Mouse (Mus musculus): ENCODE data around the gene Renbp. TPM values are rescaled to one million over a fixed set of nuclear protein-coding genes. Genes with fewer than 3 reads are reported as not detected.
A peak's percentile ranks its signal among the peaks of the same experiment; 100 is the strongest.

The Renbp gene
- polyA plus RNA-seq (2015; fragmentation: Nextera tagmentation; extraction: Ambion mirVana) = 10.9 and 11.1 TPM in 2 replicates

- no peak within 1 kb of the TSS for H3K4me3 ChIP-seq
- no peak within 1 kb of the TSS for H3K4me2 ChIP-seq
- H3K9ac ChIP-seq = no peak within 1 kb of the TSS
- H3K9me3 ChIP-seq = no peaks in the 10 kb centered on the region
- H3K27me3 ChIP-seq (replicated peaks) = no peaks in the 10 kb centered on the region
- H3K36me3 ChIP-seq (replicated peaks) = no peaks in the 10 kb centered on the region
- no peak within 1 kb of the TSS for H3K27ac ChIP-seq
- 40% methylated on average over 17 of the region's 17 CpGs for WGBS
- no peaks in the 10 kb centered on the region for H3K4me1 ChIP-seq
- no peak; the same call in 1 of the 2 replicates for ATAC-seq (replicated peaks)
These were observed at the start of gene Renbp for GRCm38 (mm10) chrX:73930402-73931062. Gene Renbp (minus strand): TSS chrX:73930850.

DNA sequence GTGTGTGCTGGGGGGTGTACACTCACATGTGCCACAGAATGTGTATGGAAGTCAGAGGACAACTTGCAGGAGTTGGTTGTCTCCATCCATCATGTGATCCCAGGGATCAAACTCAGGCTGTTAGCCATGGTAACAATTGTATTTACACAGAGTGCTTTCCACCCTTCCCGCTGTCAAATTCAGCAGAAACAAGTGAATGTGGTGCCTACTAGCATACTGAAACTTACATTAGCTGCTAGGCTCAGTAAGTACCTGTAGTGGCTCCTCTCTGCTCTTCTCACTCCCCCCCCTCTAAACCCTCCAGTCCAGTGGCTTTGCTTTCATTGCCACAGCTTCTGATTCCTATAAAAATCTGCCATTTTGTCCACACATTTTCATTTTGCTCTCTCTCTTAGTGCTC is 47.1 kb upstream of the Renbp start:
- no peak overlapping the region for H3K4me2 ChIP-seq
- H3K36me3 ChIP-seq (replicated peaks) = no peaks in the 10 kb centered on the region
- H3K9me3 ChIP-seq = no peaks in the 10 kb centered on the region
- no peak for ATAC-seq (replicated peaks)
- no peak overlapping the region for H3K27ac ChIP-seq
- no peaks in the 10 kb centered on the region for H3K4me1 ChIP-seq
- H3K9ac ChIP-seq = no peak overlapping the region
- WGBS = 64% methylated on average over 1 of the region's 1 CpGs
- no peak overlapping the region for H3K4me3 ChIP-seq
- H3K27me3 ChIP-seq (replicated peaks) = no peaks in the 10 kb centered on the region

- H3K9ac ChIP-seq = no peak overlapping the region
These were observed 45.6 kb upstream of the Renbp start for GRCm38 (mm10) chrX:73976283-73976682.

DNA sequence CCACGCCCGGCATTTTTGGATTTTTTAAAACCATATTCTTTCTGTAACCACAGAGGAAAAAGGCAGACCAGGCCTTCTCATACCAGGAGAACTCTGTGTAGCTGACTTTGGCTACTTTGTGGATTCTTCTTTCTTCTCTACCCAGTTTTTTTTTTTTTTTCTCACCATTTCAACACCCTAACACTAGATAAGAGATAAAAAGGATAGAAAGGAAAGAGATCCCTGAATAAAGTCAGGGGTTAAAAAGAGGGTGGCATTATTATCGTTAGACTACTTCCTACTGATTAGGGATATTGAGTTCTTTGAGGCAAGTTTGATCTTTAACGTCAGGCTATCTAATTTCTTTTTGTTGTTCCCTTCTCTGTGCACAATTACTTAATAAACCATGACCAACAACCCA is 42.1 kb upstream of the Renbp start:
- Histone ChIP-seq H3K9me3 (no peaks in the 10 kb centered on the region), H3K27ac (no peak overlapping the region), H3K36me3 (replicated peaks) (no peaks in the 10 kb centered on the region), H3K4me2 (no peak overlapping the region), H3K9ac (no peak overlapping the region), H3K27me3 (replicated peaks) (no peaks in the 10 kb centered on the region), H3K4me1 (no peaks in the 10 kb centered on the region), H3K4me3 (no peak overlapping the region)
- no peak for ATAC-seq (replicated peaks)
- 81% methylated on average over 4 of the region's 4 CpGs for WGBS

More at GRCm38 (mm10) chrX:73976283-73976682, 45.6 kb upstream of the Renbp start:
- Histone ChIP-seq H3K4me1 (no peaks in the 10 kb centered on the region), H3K36me3 (replicated peaks) (no peaks in the 10 kb centered on the region), H3K27ac (no peak overlapping the region), H3K27me3 (replicated peaks) (no peaks in the 10 kb centered on the region), H3K4me3 (no peak overlapping the region), H3K9me3 (no peaks in the 10 kb centered on the region), H3K4me2 (no peak overlapping the region)
- 96% methylated on average over 2 of the region's 2 CpGs for WGBS
- ATAC-seq (replicated peaks) = no peak

DNA sequence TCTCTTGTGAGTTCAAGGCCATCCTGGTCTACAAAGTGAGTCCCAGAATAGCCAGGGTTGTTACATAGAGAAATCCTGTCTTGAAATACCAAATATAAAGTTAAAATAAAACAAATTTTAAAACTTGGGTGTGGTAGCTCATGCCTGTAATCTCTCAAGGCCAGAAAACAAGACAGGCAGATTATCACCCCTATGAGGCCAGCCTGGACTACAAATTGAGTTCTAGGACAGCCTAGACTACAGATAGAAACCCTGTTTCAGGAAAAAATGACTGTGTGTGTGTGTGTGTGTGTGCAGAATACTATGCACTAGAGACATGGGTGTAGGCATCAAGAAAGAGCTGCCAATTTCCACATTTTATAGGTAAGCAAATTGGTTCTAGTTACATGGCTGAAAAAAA is 40.1 kb upstream of the Renbp start:
- Histone ChIP-seq H3K4me2 (no peak overlapping the region), H3K9ac (no peak overlapping the region), H3K27me3 (replicated peaks) (no peaks in the 10 kb centered on the region), H3K36me3 (replicated peaks) (no peaks in the 10 kb centered on the region), H3K27ac (no peak overlapping the region), H3K9me3 (no peaks in the 10 kb centered on the region), H3K4me3 (no peak overlapping the region), H3K4me1 (no peaks in the 10 kb centered on the region)
- no peak for ATAC-seq (replicated peaks)

DNA sequence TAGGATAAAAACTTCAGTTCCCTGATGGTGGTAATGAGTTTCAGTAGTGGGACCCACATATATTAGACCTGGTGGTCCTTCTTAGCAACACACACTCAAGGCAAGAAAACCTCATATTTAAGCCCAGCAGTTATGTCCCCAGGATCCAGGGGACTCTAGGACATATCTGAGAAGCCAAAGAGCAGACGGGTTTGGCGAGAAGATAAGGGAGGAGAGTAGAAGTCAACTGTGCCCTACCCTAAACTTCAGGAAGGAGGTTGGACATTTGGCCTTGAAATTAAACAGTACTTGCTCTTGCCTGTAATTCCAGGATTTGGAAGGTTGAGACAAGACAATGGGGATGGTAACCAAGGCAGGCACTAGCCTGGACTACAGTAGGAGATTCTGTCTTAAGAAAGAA is 39.1 kb upstream of the Renbp start:
- H3K27ac ChIP-seq = no peak overlapping the region
- H3K4me2 ChIP-seq = no peak overlapping the region
- no peaks in the 10 kb centered on the region for H3K4me1 ChIP-seq
- H3K9ac ChIP-seq = no peak overlapping the region
- H3K9me3 ChIP-seq = no peaks in the 10 kb centered on the region
- no peak for ATAC-seq (replicated peaks)
- H3K36me3 ChIP-seq (replicated peaks) = no peaks in the 10 kb centered on the region
- WGBS = 95% methylated on average over 2 of the region's 2 CpGs
- no peaks in the 10 kb centered on the region for H3K27me3 ChIP-seq (replicated peaks)
- no peak overlapping the region for H3K4me3 ChIP-seq

DNA sequence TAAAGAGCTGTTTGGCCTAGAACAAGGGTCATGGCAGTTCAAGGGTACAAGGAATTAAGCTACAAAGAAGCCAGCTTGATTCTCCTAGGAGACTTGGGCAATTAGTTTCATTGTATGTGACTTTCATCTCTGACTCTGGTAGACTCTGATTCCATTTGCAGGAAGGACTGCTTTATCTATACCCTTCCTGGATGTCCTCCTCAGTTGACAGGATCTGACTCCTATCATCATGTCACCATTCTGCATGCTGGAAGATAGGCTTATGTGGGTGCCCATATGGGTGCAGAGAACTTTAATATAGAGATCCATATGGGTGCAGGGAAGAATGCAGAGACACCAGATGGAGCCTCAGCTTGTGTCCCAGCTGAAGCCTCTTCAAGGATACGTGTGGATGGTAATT is 38.5 kb upstream of the Renbp start:
- no peaks in the 10 kb centered on the region for H3K36me3 ChIP-seq (replicated peaks)
- WGBS = 74% methylated on average over 1 of the region's 1 CpGs

GRCm38 (mm10) chrX:73967177-73968075 is 36.8 kb upstream of the Renbp start:
- H3K9me3 ChIP-seq = no peaks in the 10 kb centered on the region
- peaks cover 22% of the 10 kb centered on the region for H3K4me1 ChIP-seq
- peak; percentile 87 for ATAC-seq (replicated peaks)
- peak overlapping the region; percentile 69 for H3K4me3 ChIP-seq
- peak overlapping the region; percentile 45 for H3K4me2 ChIP-seq
- H3K36me3 ChIP-seq (replicated peaks) = no peaks in the 10 kb centered on the region
- peak overlapping the region; percentile 62 for H3K9ac ChIP-seq
- peak overlapping the region; percentile 99 for H3K27ac ChIP-seq
- 21% methylated on average over 60 of the region's 60 CpGs for WGBS
- H3K27me3 ChIP-seq (replicated peaks) = no peaks in the 10 kb centered on the region

More for the DNA sequence above, 38.5 kb upstream of the Renbp start:
- Histone ChIP-seq H3K9ac (no peak overlapping the region), H3K27me3 (replicated peaks) (no peaks in the 10 kb centered on the region), H3K9me3 (no peaks in the 10 kb centered on the region), H3K27ac (0 out of 2 replicates have a peak overlapping the region, but pooled peaks have one; percentile 50), H3K4me2 (no peak overlapping the region), H3K4me3 (no peak overlapping the region), H3K4me1 (peaks cover 5% of the 10 kb centered on the region)
- ATAC-seq (replicated peaks) = no peak

DNA sequence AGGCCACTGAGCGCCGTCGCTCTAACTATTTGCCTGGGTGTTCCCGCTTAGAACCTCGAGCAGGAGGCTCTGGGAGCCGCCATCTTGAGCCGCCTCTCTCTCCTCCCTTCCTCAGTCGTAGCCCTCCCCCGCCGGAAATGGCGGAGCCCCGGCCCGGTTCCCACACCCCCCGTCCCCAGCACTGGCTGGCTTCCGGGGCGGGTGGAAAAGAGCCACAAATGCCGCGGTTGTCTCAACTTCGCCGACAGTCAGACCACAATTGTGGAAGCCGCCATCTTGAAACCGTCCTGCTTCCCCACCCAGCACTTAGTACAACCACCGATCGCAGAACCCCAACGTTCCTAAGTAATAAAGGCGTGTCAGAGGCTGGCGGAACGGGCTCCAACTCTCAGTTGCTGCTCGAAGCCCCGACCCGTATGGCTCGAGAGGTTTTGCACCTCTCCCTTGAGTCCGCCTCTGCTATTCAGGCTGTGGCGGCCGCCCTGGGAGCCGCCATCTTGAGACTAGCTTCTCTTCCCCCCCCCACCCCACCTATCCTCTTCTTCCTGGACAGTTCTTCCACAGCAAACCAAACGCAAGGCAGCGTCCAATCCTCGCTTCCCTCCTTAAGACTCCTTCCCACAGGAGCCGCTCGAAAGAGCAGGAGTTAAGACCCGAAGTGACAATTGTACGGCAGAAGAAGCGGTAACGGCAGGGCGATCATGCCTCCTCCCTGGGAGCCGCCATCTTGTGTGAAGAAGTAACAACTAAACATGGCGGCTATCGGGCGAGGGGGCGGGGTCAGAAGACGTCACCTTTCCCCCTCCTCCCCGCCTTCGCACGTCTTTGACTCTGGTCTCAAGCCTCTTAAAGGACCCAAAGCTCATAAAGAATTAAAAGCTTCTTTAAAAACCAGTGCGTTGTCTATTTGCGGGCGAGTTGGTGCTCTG is 35.9 kb upstream of the Renbp start, which contains the start of gene Hcfc1:
Gene Hcfc1 (minus strand): TSS at position 110 of the 929 bp plus-strand sequence.
- WGBS = 24% methylated on average over 58 of the region's 58 CpGs
- Histone ChIP-seq H3K36me3 (replicated peaks) (no peaks in the 10 kb centered on the region), H3K4me1 (peaks cover 30% of the 10 kb centered on the region), H3K27ac (peak within 1 kb of the TSS; percentile 99), H3K9ac (peak within 1 kb of the TSS; percentile 62), H3K27me3 (replicated peaks) (no peaks in the 10 kb centered on the region), H3K9me3 (no peaks in the 10 kb centered on the region), H3K4me3 (peak within 1 kb of the TSS; percentile 69), H3K4me2 (peak within 1 kb of the TSS; percentile 75)
- ATAC-seq (replicated peaks) = peak; percentile 85

DNA sequence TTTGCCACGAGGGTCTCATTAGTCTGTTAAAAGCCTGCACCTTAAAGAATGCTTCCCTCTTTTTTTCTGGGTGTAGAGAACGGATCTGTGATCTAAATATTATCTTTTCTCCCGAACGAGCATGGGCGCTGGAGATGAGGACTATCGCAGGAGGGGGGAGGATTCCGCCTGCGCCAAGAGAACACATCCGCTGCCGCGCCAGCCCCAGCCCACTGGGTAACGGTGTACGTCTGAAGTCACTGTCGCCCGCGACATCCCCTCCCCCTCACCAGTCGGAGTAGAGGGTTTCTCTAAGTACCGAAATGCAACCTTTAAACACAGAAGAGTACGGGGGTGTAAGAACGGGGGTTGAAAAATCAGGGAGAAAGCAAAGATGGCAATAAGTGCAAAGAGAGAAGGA is 34.7 kb upstream of the Renbp start:
- 19% methylated on average over 20 of the region's 20 CpGs for WGBS
- peak overlapping the region; percentile 99 for H3K27ac ChIP-seq
- peaks cover 30% of the 10 kb centered on the region for H3K4me1 ChIP-seq
- peak overlapping the region; percentile 69 for H3K4me3 ChIP-seq
- peak overlapping the region; percentile 62 for H3K9ac ChIP-seq
- no peak for ATAC-seq (replicated peaks)
- no peaks in the 10 kb centered on the region for H3K9me3 ChIP-seq
- H3K4me2 ChIP-seq = peak overlapping the region; percentile 75
- no peaks in the 10 kb centered on the region for H3K36me3 ChIP-seq (replicated peaks)
- no peaks in the 10 kb centered on the region for H3K27me3 ChIP-seq (replicated peaks)

DNA sequence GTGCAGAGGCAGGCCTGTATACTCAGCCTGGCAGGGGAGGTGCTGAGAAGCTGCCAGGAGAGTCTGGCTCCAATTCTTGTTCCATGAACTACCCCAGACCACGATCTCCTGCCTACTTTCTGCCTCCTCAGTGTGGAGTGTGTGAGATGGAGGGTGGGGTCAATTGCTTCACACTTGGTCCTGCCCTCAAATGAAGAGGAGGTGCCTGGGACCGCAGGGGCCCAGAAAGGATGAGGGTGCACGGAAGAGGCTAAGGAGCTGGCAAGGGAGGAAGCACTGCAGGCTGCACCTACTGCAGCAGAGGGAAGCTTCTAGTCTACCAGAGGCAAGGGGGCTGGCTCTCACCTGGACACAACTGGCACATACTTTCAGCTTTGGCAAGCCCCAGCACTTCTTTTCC is 33.7 kb upstream of the Renbp start:
- H3K27me3 ChIP-seq (replicated peaks) = no peaks in the 10 kb centered on the region

More for the DNA sequence above, 33.7 kb upstream of the Renbp start:
- 39% methylated on average over 3 of the region's 3 CpGs for WGBS
- Histone ChIP-seq H3K9ac (peak overlapping the region; percentile 62; the same call in 1 of the 2 replicates), H3K36me3 (replicated peaks) (no peaks in the 10 kb centered on the region), H3K27ac (peak overlapping the region; percentile 99; the same call in 1 of the 2 replicates), H3K9me3 (no peaks in the 10 kb centered on the region), H3K4me1 (peaks cover 30% of the 10 kb centered on the region), H3K4me3 (peak overlapping the region; percentile 69), H3K4me2 (peak overlapping the region; percentile 75)
- ATAC-seq (replicated peaks) = no peak
